Mouse (Mus musculus) Patski (cell line): ENCODE results near the gene Aff3. TPM values are rescaled to one million over a fixed set of nuclear protein-coding genes. Genes with fewer than 3 reads are reported as not detected.
A peak's percentile ranks its signal among the peaks of the same experiment; 100 is the strongest.

Experiments
- ATAC-seq: fragments of 100-300 bp; one replicate; pipeline ENCODE4 v1.8.0; 2021
- CTCF ChIA-PET: fragments of 350-600 bp; sonication (Branson Sonifier 250); formaldehyde crosslinking; loops from one replicate; lab custom pipeline; 2022; ENCODE audit warnings: inconsistent platforms; lab: Charles Lee
- POLR2A ChIA-PET: fragments of 350-600 bp; sonication (Branson Sonifier 250); formaldehyde crosslinking; loops from one replicate; lab custom pipeline; 2022; ENCODE audit warnings: antibody characterized with exemption, inconsistent platforms; lab: Charles Lee
- DNase-seq: peaks from one replicate; pipeline ENCODE4 v3.0.0-alpha.2; 2011; ENCODE audit warnings: low read depth, low spot score
- H3K27me3 ChIP-seq: fragments of 371-371 bp; one replicate; pipeline ENCODE4 v1.5.1; 2021
- CTCF ChIP-seq: fragments of 100-300 bp; IDR thresholded peaks from one replicate; pipeline ENCODE4 v1.5.1; 2021
- in situ Hi-C: fragments of 300-500 bp; cut with MboI; formaldehyde crosslinking; loops from 3 replicates; pipeline ENCODE4 v1.11.1; 2018; ENCODE audit warnings: low pct_unique_long_range_greater_than_20kb, mixed read lengths
- polyA plus RNA-seq: library from polyadenylated mRNA; unstranded; gene quantifications from one replicate; pipeline ENCODE4 v1.2.3, GENCODE M21; 2021

Aff3 gene
- polyA plus RNA-seq, 1 experiment from 2014 or later: 0.39 TPM

- no peak for ATAC-seq
- CTCF ChIA-PET: interaction anchor here (1.7 to 2.1 kb wide), 2 partner anchors 15 to 18 kb away, joined by 4 to 5 read pairs; no protein-coding TSS in a partner anchor
- TF ChIP-seq CTCF: no peak
- no peak for DNase-seq
- POLR2A ChIA-PET: no interaction called here
- no peaks in the 10 kb centered on the region for H3K27me3 ChIP-seq
- in situ Hi-C loops: no loop called here
Measured at GRCm38 (mm10) chr1:38242559-38242958, 422.2 kb downstream of the Aff3 start.

DNA sequence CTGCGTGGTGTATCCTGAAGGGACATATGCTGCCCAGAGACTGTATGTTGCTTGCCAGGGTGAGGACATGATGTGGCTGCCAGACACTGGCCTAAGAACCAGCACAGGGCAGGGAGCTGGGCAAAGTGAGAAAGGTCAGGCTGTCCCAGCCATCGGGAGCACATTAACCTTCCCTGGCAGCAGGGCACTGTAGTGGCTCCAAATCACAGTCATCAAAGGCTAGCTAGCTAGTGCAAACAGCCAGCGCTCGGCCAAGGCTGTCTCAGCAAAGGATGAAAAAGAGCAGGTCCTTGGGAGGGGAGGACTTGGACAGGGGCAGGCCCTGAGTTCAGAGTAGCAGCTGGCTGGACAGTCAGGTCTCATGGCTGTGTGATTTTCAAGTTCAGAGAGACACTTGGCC, 423.0 kb downstream of the Aff3 start:
- ATAC-seq (no peak), DNase-seq (no peak)
- CTCF ChIA-PET: interaction anchor here (1.7 to 2.1 kb wide), 2 partner anchors 14 to 18 kb away, joined by 4 to 5 read pairs; no protein-coding TSS in a partner anchor
- POLR2A ChIA-PET: no interaction called here
- no peaks in the 10 kb centered on the region for H3K27me3 ChIP-seq
- in situ Hi-C loops: no loop called here
- no peak for TF ChIP-seq CTCF

- TF ChIP-seq CTCF: no peak
- no peaks in the 10 kb centered on the region for H3K27me3 ChIP-seq
- no peak for DNase-seq
- in situ Hi-C loops: no loop called here
- CTCF ChIA-PET: interaction anchor here (1.7 to 2.1 kb wide), 2 partner anchors 13 to 17 kb away, joined by 4 to 5 read pairs; no protein-coding TSS in a partner anchor
- ATAC-seq: peak; percentile 45
- POLR2A ChIA-PET: no interaction called here
Measured at GRCm38 (mm10) chr1:38241221-38241666, 423.5 kb downstream of the Aff3 start.

- DNase-seq (no peak), ATAC-seq (no peak)
- CTCF ChIA-PET: interaction anchor here (0.6 to 2.1 kb wide), 4 partner anchors 14 to 653 kb away, joined by 3 to 5 read pairs (median 4); no protein-coding TSS in a partner anchor
- no peaks in the 10 kb centered on the region for H3K27me3 ChIP-seq
- POLR2A ChIA-PET: no interaction called here
- no peak for TF ChIP-seq CTCF
- in situ Hi-C loops: no loop called here
Measured at GRCm38 (mm10) chr1:38240438-38241220, 424.1 kb downstream of the Aff3 start.

DNA sequence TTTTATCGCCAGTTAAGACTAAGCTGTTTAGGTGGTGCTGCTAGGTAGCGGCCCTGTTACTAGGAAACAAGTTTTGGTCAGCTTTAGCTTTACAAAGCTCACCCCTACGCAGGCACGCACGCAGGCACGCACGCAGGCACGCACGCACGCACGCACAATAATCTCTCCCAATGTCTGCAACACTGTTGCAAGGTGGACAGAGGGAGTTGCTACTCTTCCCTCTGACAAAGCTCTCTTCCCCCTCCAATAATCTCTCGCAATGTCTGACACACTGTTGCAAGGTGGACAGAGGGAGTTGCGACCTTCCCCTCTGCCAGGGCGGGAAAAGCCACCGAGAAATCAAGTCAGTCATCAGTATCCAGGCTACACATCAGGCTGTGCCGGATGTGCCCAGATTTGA, 425.2 kb downstream of the Aff3 start:
- TF ChIP-seq CTCF: no peak
- no peak for DNase-seq
- no peak for ATAC-seq
- in situ Hi-C loops: no loop called here
- no peaks in the 10 kb centered on the region for H3K27me3 ChIP-seq
- POLR2A ChIA-PET: no interaction called here
- CTCF ChIA-PET: interaction anchor here (1.2 to 1.7 kb wide), 3 partner anchors 14 to 24 kb away, joined by 3 to 5 read pairs (median 4); no protein-coding TSS in a partner anchor

DNA sequence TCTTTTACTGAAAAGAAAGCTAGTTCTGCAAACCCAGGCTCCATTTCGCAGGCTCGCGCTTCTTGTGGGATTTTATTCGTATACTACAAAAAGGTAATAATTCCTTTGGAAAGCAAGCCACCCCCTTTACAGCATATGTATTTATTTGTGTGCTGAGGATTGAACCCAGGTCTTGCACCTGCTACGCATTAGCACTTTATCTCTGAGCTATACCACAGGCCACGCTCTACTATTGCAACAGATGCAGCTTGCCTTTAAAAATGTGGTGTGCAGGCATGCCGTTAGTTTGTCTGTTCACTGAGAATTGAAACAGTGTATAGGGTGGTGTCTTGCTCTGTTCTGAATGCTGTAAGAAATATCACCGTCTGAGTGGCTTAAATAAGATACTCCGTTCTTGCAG, 426.9 kb downstream of the Aff3 start:
- no peaks in the 10 kb centered on the region for H3K27me3 ChIP-seq
- ChIA-PET CTCF (interaction anchor here (1.3 to 1.8 kb wide), 2 partner anchors 57 to 532 kb away, joined by 3 read pairs; no protein-coding TSS in a partner anchor), POLR2A (no interaction called here)
- no peak for ATAC-seq
- no peak for TF ChIP-seq CTCF
- DNase-seq: no peak
- in situ Hi-C loops: no loop called here

DNA sequence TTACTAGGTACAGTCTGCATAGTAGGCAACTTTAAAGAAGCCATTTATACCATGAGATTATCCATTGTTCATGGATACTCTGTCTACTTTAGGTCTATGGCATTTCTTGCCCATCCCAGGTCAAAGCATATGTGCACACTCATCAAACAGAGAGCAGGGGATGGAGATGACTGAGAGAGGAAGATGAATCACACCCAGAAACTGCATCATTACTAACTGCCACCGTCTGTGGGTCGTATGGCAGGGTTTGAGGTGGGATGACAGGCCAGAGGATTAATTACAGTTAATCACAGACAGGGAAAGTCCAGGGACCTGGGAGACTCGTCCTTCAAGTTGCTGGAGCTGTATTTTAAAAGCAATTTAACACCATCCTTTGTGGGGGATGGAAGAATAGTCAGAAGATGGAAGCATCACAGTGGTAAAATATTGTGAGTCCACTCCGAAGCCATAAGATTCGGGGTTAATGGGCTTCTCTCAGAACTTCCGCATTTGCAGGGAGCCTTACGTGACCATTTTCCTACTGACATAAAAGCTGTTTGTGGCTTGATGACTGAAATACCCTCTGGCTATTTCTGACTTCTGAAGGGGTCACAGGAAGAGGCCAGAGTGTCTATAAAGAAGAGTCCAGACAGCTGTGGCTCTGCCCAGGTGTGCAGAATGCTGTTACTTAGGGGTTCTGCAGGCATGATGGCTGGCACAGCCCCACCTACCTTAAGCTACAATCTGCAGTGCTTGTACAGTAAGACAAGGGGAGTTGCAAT, 427.5 kb downstream of the Aff3 start:
- DNase-seq (no peak), ATAC-seq (no peak)
- CTCF ChIA-PET: interaction anchor here (1.3 to 1.8 kb wide), 2 partner anchors 56 to 533 kb away, joined by 3 read pairs; no protein-coding TSS in a partner anchor
- no peak for TF ChIP-seq CTCF
- POLR2A ChIA-PET: no interaction called here
- in situ Hi-C loops: no loop called here
- no peaks in the 10 kb centered on the region for H3K27me3 ChIP-seq

DNA sequence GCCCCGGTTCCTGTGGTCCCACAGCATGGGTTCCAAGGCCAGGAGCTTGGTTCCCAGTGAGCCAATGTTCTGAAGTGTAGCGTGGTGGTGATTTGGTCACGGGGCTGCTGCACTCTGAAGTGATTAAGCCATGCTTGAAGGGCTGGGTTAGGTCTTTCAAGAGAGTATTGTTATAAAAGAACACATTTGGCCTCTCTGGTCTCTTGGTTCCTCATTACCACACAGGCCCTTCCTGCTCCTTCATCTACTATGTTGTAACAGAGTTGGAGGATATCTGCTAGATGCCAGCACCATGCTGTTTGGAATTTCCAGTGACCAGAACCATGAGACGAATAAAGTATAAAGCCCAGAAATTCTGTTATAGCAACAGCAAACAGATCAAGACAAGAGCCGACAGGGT, 431.6 kb downstream of the Aff3 start:
- ChIA-PET POLR2A (no interaction called here), CTCF (no interaction called here)
- no peak for TF ChIP-seq CTCF
- no peaks in the 10 kb centered on the region for H3K27me3 ChIP-seq
- ATAC-seq (no peak), DNase-seq (no peak)
- in situ Hi-C loops: no loop called here

DNA sequence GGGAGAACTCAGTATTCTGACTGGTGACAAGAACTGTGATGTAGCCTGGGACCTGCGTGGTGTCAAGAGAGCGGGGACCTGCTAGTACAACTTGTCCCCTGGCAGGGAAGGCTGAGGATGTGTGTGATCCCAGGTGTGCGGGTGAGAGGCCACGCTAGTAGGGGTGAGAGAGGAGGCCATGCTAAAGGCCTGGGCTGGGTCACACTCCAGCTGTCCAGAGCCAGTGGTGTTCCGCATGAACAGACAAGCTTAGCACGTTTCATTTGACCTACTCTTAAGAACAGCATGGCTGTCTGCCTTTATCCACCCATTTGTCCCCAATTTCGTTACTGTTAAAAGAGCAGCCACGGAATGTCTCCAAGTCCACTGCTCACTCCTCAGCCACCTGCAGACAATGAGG, 434.7 kb downstream of the Aff3 start:
- POLR2A ChIA-PET: no interaction called here
- ATAC-seq: no peak
- CTCF ChIA-PET: interaction anchor here (1.8 kb wide), 1 partner anchor 22 kb away, joined by 4 read pairs; no protein-coding TSS in a partner anchor

GRCm38 (mm10) chr1:38228806-38229205, 435.9 kb downstream of the Aff3 start:
- in situ Hi-C loops: no loop called here
- no peak for DNase-seq
- ChIA-PET CTCF (no interaction called here), POLR2A (no interaction called here)
- TF ChIP-seq CTCF: no peak
- no peaks in the 10 kb centered on the region for H3K27me3 ChIP-seq
- ATAC-seq: no peak

More for the DNA sequence above, 434.7 kb downstream of the Aff3 start:
- in situ Hi-C loops: no loop called here
- TF ChIP-seq CTCF: no peak
- no peaks in the 10 kb centered on the region for H3K27me3 ChIP-seq
- DNase-seq: no peak
